Mouse (Mus musculus) lung, embryonic 14.5 days (tissue): ENCODE measurements around the gene 4930595D18Rik. TPM values are rescaled to one million over a fixed set of nuclear protein-coding genes. Genes with fewer than 3 reads are reported as not detected.

Source experiments
- ATAC-seq: fragments of 200-750 bp; cut with Nextera tagmentation; 2 replicates; pipeline ENCODE4 v1.8.0; 2017; ENCODE audit warnings: mild to moderate bottlenecking, moderate TSS enrichment, moderate library complexity; ENCODE audit not compliant: insufficient read depth
- DNase-seq: peaks from one replicate; pipeline ENCODE4 v3.0.0-alpha.2; 2015
- H3K27ac ChIP-seq: fragments of 300-500 bp; sonication (generic); 2 replicates; pipeline ENCODE4 v1.5.1; 2014; ENCODE audit warnings: low read depth, mild to moderate bottlenecking, moderate library complexity
- H3K27me3 ChIP-seq: fragments of 300-500 bp; sonication (generic); 2 replicates; pipeline ENCODE4 v1.6.1; 2014; ENCODE audit warnings: low read length, control low read depth; ENCODE audit not compliant: insufficient read depth
- H3K36me3 ChIP-seq: fragments of 300-500 bp; sonication (generic); 2 replicates; pipeline ENCODE4 v1.6.1; 2014; ENCODE audit warnings: control low read depth; ENCODE audit not compliant: insufficient read depth
- H3K4me1 ChIP-seq: fragments of 300-500 bp; sonication (generic); 2 replicates; pipeline ENCODE4 v1.6.1; 2014; ENCODE audit warnings: antibody characterized with exemption, control low read depth; ENCODE audit not compliant: insufficient read depth
- H3K4me2 ChIP-seq: fragments of 300-500 bp; sonication (generic); 2 replicates; pipeline ENCODE4 v1.6.1; 2014; ENCODE audit warnings: mild to moderate bottlenecking
- H3K4me3 ChIP-seq: fragments of 300-500 bp; sonication (generic); 2 replicates; pipeline ENCODE4 v1.5.1; 2014; ENCODE audit warnings: low read depth, low read length
- H3K9ac ChIP-seq: fragments of 300-500 bp; sonication (generic); 2 replicates; pipeline ENCODE4 v1.6.1; 2014
- H3K9me3 ChIP-seq: fragments of 300-500 bp; sonication (generic); 2 replicates; pipeline ENCODE4 v1.6.1; 2016; ENCODE audit warnings: low read depth, low read length, control low read depth
- CTCF ChIP-seq: IDR thresholded peaks from 2 replicates; pipeline ENCODE4 v1.5.1; 2016; ENCODE audit warnings: antibody characterized with exemption, low read depth
- WGBS: fragments of 180-500 bp; shearing (Covaris S2); extraction: QIAGEN DNeasy Blood & Tissue Kit; methylation state at CpG from one replicate; pipeline ENCODE4 v1.1.7; 2014; 5-methylcytosine and 5-hydroxymethylcytosine counted together
- polyA plus RNA-seq: library from polyadenylated mRNA; unstranded; fragments of >200 nt; fragmentation: Nextera tagmentation; extraction: Ambion mirVana; gene quantifications from 2 replicates; pipeline ENCODE4 v1.2.1, GENCODE M21; 2014

4930595D18Rik gene
- polyA plus RNA-seq, 1 experiment from 2014 or later: not detected

GRCm38 (mm10) chr12:111135953-111136352 lies 48.3 kb downstream of the 4930595D18Rik start:
- H3K9ac ChIP-seq: no peak overlapping the region
- H3K27me3 ChIP-seq: no peaks in the 10 kb centered on the region
- H3K4me1 ChIP-seq: no peaks in the 10 kb centered on the region
- H3K9me3 ChIP-seq: no peaks in the 10 kb centered on the region
- H3K27ac ChIP-seq: no peak overlapping the region
- WGBS: 60% methylated on average over 3 of the region's 3 CpGs
- ATAC-seq (no peak), DNase-seq (no peak)
- no peak overlapping the region for H3K4me3 ChIP-seq
- no peak overlapping the region for H3K4me2 ChIP-seq
- H3K36me3 ChIP-seq: no peaks in the 10 kb centered on the region
- TF ChIP-seq CTCF: no peak

DNA sequence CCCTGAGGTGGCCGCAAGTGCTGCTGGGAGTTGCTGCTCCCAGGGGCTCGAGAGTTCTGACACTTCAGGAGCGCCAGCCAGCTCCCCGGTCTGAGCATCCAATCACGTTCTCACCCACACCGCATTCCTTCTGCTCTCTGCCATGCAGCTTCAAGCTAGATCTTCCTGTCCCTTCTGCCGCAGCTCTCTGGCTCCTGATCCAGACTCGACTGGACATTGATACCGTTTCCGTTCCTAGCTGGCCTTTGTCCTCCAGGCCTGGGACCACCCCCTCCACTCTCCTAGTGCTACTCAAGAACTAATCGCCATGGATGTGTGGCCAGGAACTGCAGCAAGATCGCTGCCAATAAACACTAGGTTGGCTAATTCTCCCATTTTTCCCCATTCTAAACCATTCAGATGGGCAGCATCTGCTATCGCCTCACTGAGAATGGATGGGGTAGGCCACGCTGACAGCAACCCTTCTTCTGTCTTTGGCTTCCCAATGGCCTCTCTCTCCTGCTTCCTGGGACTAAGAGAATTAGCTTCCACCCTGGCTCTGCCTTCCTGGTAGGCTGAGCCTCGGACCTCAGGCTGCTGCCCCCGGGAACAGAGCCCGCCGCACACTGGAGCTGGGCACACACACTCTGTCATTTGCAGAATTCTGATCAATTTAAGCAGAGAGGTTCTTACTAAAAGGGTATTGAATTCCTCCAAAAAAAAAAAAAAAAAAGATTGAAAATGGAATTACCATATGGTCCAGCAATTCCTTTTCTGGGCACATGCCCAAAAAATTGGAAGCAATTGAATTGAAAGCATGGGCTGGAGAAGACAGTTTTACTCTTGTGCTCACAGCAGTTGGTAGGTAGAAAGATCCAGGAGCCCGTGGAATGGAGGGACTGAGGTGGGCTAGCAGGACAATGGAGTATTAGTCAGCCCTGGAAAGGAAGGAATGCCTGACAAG lies 49.2 kb downstream of the 4930595D18Rik start:
- Histone ChIP-seq H3K4me2 (peak overlapping the region; percentile 15; the same call in 1 of the 2 replicates), H3K9ac (no peak overlapping the region), H3K27ac (peak overlapping the region; percentile 43; the same call in 1 of the 2 replicates), H3K36me3 (no peaks in the 10 kb centered on the region), H3K9me3 (no peaks in the 10 kb centered on the region), H3K27me3 (no peaks in the 10 kb centered on the region), H3K4me3 (no peak overlapping the region), H3K4me1 (no peaks in the 10 kb centered on the region)
- TF ChIP-seq CTCF: no peak
- ATAC-seq: peak; percentile 67
- 48% methylated on average over 19 of the region's 19 CpGs for WGBS
- peak; percentile 66 for DNase-seq

DNA sequence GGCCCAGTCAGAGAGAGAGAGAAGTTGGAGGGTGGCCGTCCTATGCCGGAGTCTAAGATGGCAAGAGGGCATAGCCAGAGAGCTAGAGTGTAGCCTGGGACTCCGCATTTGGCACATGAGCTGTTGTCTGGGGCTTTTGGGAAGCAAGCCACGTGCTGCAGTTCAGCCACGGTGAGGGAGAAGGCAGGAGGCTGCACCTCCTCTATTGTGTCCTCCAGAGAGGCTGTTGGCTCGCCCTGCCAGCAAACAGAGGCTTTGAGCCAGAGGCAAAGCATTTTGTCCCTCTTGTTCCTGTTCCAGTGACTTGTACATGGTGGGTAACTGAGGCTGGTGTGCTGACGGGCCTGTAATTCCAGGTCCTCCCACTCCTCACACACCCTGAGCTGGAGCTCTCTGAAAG lies 50.1 kb downstream of the 4930595D18Rik start:
- H3K4me3 ChIP-seq: no peak overlapping the region
- no peak overlapping the region for H3K9ac ChIP-seq
- WGBS: 77% methylated on average over 7 of the region's 7 CpGs
- DNase-seq: no peak
- no peak overlapping the region for H3K27ac ChIP-seq
- no peaks in the 10 kb centered on the region for H3K27me3 ChIP-seq
- H3K4me2 ChIP-seq: no peak overlapping the region
- no peaks in the 10 kb centered on the region for H3K9me3 ChIP-seq
- TF ChIP-seq CTCF: no peak
- H3K36me3 ChIP-seq: no peaks in the 10 kb centered on the region
- ATAC-seq: no peak
- H3K4me1 ChIP-seq: no peaks in the 10 kb centered on the region

DNA sequence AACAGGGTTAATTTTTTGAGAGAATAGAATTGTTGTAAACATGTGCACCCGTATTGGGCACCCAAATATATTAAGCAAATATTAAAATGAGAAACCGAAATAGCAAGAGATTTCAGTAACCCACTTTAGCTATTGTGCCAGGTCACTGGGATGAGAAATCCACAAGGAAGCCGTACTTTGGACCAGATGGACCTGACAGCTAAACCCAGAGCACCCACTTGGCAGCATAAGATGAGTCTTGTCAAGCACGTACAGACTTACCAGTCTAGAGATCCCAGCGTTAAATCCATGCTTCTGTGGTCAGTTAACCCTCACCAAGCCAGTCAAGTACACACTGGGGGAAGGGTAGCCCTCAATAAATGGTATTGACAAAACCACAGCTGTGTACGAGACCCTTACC lies 58.6 kb downstream of the 4930595D18Rik start:
- DNase-seq (no peak), ATAC-seq (no peak)
- Histone ChIP-seq H3K4me2 (no peak overlapping the region), H3K9ac (no peak overlapping the region), H3K36me3 (no peaks in the 10 kb centered on the region), H3K27me3 (no peaks in the 10 kb centered on the region), H3K4me1 (no peaks in the 10 kb centered on the region), H3K27ac (no peak overlapping the region), H3K4me3 (no peak overlapping the region), H3K9me3 (no peaks in the 10 kb centered on the region)
- WGBS: 67% methylated on average over 6 of the region's 6 CpGs
- no peak for TF ChIP-seq CTCF

DNA sequence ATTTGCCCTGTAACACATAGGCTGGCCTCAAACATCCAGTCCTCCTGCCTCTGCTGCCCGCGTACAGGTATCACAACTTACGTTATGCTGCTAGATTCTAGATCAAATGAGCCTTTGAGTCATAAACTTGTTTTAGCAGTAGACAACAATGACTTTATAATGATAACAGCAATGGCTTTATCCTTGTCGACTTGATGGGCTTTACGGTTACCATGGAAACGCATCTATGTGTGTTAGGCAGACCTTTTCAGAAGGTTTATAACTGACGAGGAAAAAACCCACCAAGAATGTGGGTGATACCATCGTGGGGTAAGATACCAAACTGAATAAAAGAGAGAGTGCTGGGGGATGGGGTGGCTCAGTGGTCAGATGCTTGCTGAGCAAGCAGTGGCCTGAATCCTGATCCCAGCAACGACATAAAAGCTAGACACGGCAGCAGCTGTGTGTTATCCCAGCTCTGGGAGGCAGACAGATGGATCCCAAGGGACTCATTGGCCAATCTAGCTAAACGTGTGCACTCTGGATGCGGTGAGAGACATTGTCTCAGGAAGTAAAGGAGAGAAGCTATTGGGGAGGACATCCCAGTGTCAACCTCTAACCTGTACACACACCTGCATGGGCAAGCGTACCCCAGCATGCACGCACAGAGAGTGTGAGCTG lies 59.6 kb downstream of the 4930595D18Rik start:
- no peaks in the 10 kb centered on the region for H3K9me3 ChIP-seq
- no peak overlapping the region for H3K4me3 ChIP-seq
- 0 out of 2 replicates have a peak, but pooled peaks cover 5% of the 10 kb centered on the region for H3K36me3 ChIP-seq
- ATAC-seq (no peak), DNase-seq (no peak)
- H3K9ac ChIP-seq: no peak overlapping the region
- WGBS: 69% methylated on average over 14 of the region's 14 CpGs
- no peak overlapping the region for H3K27ac ChIP-seq
- H3K4me1 ChIP-seq: no peaks in the 10 kb centered on the region
- H3K27me3 ChIP-seq: no peaks in the 10 kb centered on the region
- no peak for TF ChIP-seq CTCF
- no peak overlapping the region for H3K4me2 ChIP-seq

GRCm38 (mm10) chr12:111122332-111122852 lies 61.9 kb downstream of the 4930595D18Rik start:
- TF ChIP-seq CTCF: peak; percentile 63
- Histone ChIP-seq H3K4me2 (no peak overlapping the region), H3K27me3 (no peaks in the 10 kb centered on the region)

More at GRCm38 (mm10) chr12:111122332-111122852, 61.9 kb downstream of the 4930595D18Rik start:
- Histone ChIP-seq H3K4me3 (no peak overlapping the region), H3K36me3 (peaks cover 19% of the 10 kb centered on the region), H3K4me1 (no peaks in the 10 kb centered on the region), H3K27ac (no peak overlapping the region), H3K9me3 (no peaks in the 10 kb centered on the region), H3K9ac (no peak overlapping the region)
- DNase-seq: peak; percentile 21
- ATAC-seq: no peak
